In the genomic region with DNA sequence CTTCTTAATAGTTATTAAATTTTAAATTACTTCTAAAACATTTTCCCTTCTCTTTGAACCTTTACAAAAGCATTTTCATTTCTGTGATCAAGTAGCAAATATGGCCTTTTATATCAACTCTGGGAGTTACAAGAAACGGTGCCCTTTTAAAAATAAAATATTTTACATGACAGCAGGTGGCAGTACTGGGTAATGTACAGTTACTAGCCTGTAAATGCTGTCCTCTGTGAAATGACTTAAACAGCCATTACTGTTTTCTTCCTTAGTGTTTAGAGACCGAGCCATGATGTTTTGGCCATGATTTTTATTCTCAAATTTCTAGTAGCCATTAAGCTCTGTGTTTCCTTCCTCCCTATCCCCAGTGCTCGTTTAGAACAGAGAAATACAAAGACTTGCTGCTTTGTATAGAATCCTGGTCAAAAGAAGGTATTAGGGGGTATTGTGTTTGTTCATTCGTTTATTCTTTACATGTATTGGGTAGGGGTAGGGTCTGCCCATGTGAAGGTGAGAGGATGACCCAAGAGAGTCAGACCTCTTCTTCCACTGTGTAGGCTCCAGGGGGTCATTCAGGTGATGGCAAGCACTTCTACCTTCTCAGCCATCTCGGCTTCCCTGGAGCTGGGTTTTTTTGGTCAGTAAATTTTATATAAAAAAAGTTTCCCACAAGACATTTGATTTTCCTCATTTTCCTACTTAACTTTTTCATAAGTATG, we compare ENCODE assay signal across 12 mouse cellular contexts. TPM values are rescaled to one million over a fixed set of nuclear protein-coding genes. Genes with fewer than 3 reads are reported as not detected.
DNase-seq lines count a peak whose midpoint lies in the region; ATAC-seq and TF ChIP-seq lines count a peak whose summit lies in the region.
"Had no signal": no experiment of that assay in that cellular context is flagged by ENCODE, and none has a peak within 500 bp of the region (broad histone marks: within the 10 kb centered on the region; RNA-seq: fewer than 3 reads in every experiment).

No protein-coding gene starts in this region.

- CTCF ChIA-PET in Patski (lab: Charles Lee) = interaction anchor here (0.6 to 1.0 kb wide), 3 partner anchors 17 to 313 kb away, joined by 3 read pairs; no protein-coding TSS in a partner anchor

- no peak for DNase-seq in heart, adult 2 months
- DNase-seq in heart, adult 8-10 months (ENCODE audit: low spot score) = no peak
- DNase-seq in lung, postnatal 10 days = peak; percentile 8
- DNase-seq in lung, postnatal 14 days = no peak
- DNase-seq in Patski (ENCODE audit: low read depth, low spot score) = no peak
- no peak for DNase-seq in spleen, postnatal 14 days (ENCODE audit: low spot score in 2 of 2)
- DNase-seq in frontal cortex, postnatal 14 days (ENCODE audit: low spot score in 2 of 2) = no peak
- DNase-seq: cerebellum, adult 11-12 months; gastrocnemius, postnatal 10 days; kidney, adult 11 months had no signal

- no peaks in the 10 kb centered on the region for H3K36me3 ChIP-seq in heart, adult 2 months (ENCODE audit: control insufficient read depth, insufficient read depth, low read length)

- H3K4me3 ChIP-seq in heart, adult 2 months = no peak overlapping the region

- H3K27me3 ChIP-seq in heart, adult 2 months (ENCODE audit: control insufficient read depth, insufficient read depth, low read length) = no peaks in the 10 kb centered on the region
- H3K27me3 ChIP-seq in Patski = no peaks in the 10 kb centered on the region

- POLR2A ChIA-PET in Patski (lab: Charles Lee) = no interaction called here

- H3K4me1 ChIP-seq in heart, adult 2 months (ENCODE audit: control insufficient read depth, insufficient read depth, low read length) = no peaks in the 10 kb centered on the region

- WGBS in heart, adult 2 months = 62% methylated on average over 5 of the region's 5 CpGs

- no peak for TF ChIP-seq EP300 in heart, adult 2 months (IDR thresholded peaks at IDR 0.05; ENCODE audit: insufficient read depth, low read depth, low read length)

- H3K79me2 ChIP-seq in heart, adult 2 months (replicated peaks; ENCODE audit: control insufficient read depth, insufficient read depth, low read length) = no peaks in the 10 kb centered on the region

- no peak for TF ChIP-seq POLR2A in heart, adult 2 months (IDR thresholded peaks at IDR 0.05; ENCODE audit: insufficient read depth, low read depth, low read length)

- no peak overlapping the region for H3K9ac ChIP-seq in heart, adult 2 months (ENCODE audit: low read depth, low read length)

- intact Hi-C loops in heart, adult 2 months (cut with DNase I) = no loop called here

- peak; percentile 79 for ATAC-seq in Patski
- peak; percentile 79 for ATAC-seq in megakaryocyte-erythroid progenitor cell, adult 5-6 weeks (replicated peaks; ENCODE audit: low FRiP score, low TSS enrichment, poor library complexity, severe bottlenecking)

- TF ChIP-seq CTCF in heart, adult 2 months (IDR thresholded peaks at IDR 0.05) = peak; percentile 61
- peak; percentile 34 for TF ChIP-seq CTCF in Patski (IDR thresholded peaks at IDR 0.05)

- in situ Hi-C loops in Patski (cut with MboI; ENCODE audit: low pct_unique_long_range_greater_than_20kb) = loop anchor here (5.0 to 25.0 kb wide), 3 partner anchors 306 to 1721 kb away; no protein-coding TSS in a partner anchor

- no peak overlapping the region for H3K27ac ChIP-seq in heart, adult 2 months

RNA-seq across cellular contexts. Expression of a gene that starts 22.8 kb away (rescaled TPM):
- 1 to 10 TPM in 1 of 2 experiments, under 1 TPM in 1; 0.82 to 1.0 TPM for total RNA-seq in heart, adult 2 months (2021)
- polyA plus RNA-seq in heart, adult 2 months (2012; rRNA removed) = 0.41 and 0.64 TPM in 2 replicates
- total RNA-seq in heart, adult 8-10 months (2022) = 1 to 10 TPM in 2 of 4 experiments, under 1 TPM in 2; 0.54 to 1.5 (median 1.00) TPM
- 20.1 TPM for polyA plus RNA-seq in Patski (2021)
- total RNA-seq in megakaryocyte-erythroid progenitor cell, adult 5-6 weeks (2014; fragmentation: Nextera tagmentation) = 38.4 and 49.3 TPM in 2 replicates
- 87.4 and 92.6 TPM in 2 replicates for total RNA-seq in megakaryocyte-erythroid progenitor cell, adult 5-6 weeks (2017)

RNA-seq across cellular contexts. Expression of a gene that starts 22.8 kb away (rescaled TPM):
- 1 to 10 TPM; 7.6 to 8.3 TPM for total RNA-seq in heart, adult 2 months (2021)
- polyA plus RNA-seq in heart, adult 2 months (2012; rRNA removed) = 1.6 and 4.0 TPM in 2 replicates
- total RNA-seq in heart, adult 8-10 months (2022) = 10 to 100 TPM in 1 of 4 experiments, 1 to 10 TPM in 3; 6.7 to 10.4 (median 8.1) TPM
- 46.2 TPM for polyA plus RNA-seq in Patski (2021)
- total RNA-seq in megakaryocyte-erythroid progenitor cell, adult 5-6 weeks (2014; fragmentation: Nextera tagmentation) = 27.4 and 29.4 TPM in 2 replicates
- 30.4 and 36.9 TPM in 2 replicates for total RNA-seq in megakaryocyte-erythroid progenitor cell, adult 5-6 weeks (2017)

RNA-seq across cellular contexts. Expression of a gene that starts 40.5 kb away (rescaled TPM):
- not detected for total RNA-seq in heart, adult 2 months (2021)
- polyA plus RNA-seq in heart, adult 2 months (2012; rRNA removed) = not detected in 2 replicates
- total RNA-seq in heart, adult 8-10 months (2022) = not detected
- polyA plus RNA-seq in Patski (2021) = not detected
- total RNA-seq in megakaryocyte-erythroid progenitor cell, adult 5-6 weeks (2014; fragmentation: Nextera tagmentation) = 0.40 TPM in 1 of 2 replicates, not detected in the other
- total RNA-seq in megakaryocyte-erythroid progenitor cell, adult 5-6 weeks (2017) = not detected in 2 replicates
- total RNA-seq: gastrocnemius, postnatal 10 days had no signal
- polyA plus RNA-seq: liver, embryonic 11.5 days had no signal

Comparison
In these comparisons a context has a peak if more than half of its experiments do, and no peak if none do; other contexts are left out.
1. RNA of a gene that starts 22.8 kb away (total RNA-seq): 38.4 to 92.6 TPM in megakaryocyte-erythroid progenitor cell, adult 5-6 weeks; 0.54 to 1.5 TPM in heart, adult 8-10 months and 0.82 to 1.0 TPM in heart, adult 2 months; every median in the first group is over 10 times any median in the second.